Mouse (Mus musculus) liver, adult 2 months (tissue): Measurements from ENCODE around the gene Ppp1r15b. TPM values are rescaled to one million over a fixed set of nuclear protein-coding genes. Genes with fewer than 3 reads are reported as not detected.

Source experiments
- DNase-seq: peaks from one replicate; pipeline ENCODE4 v3.0.0-alpha.2; 2011; ENCODE audit warnings: low read depth, low spot score; ENCODE audit errors: extremely low read depth
- H3K27ac ChIP-seq: fragments of 200-500 bp; replicated peaks from 2 replicates; pipeline ENCODE4 v1.5.1; 2012; ENCODE audit warnings: low read depth, mild to moderate bottlenecking, control low read depth, inconsistent platforms, low read length; ENCODE audit not compliant: insufficient read depth
- H3K27me3 ChIP-seq: fragments of 200-500 bp; 2 replicates; pipeline ENCODE4 v1.6.1; 2012; ENCODE audit warnings: mild to moderate bottlenecking, moderate library complexity, low read length, inconsistent platforms; ENCODE audit not compliant: control insufficient read depth, insufficient read depth
- H3K36me3 ChIP-seq: fragments of 200-500 bp; 2 replicates; pipeline ENCODE4 v1.6.1; 2012; ENCODE audit warnings: low read length, inconsistent platforms; ENCODE audit not compliant: control insufficient read depth, insufficient read depth
- H3K4me1 ChIP-seq: fragments of 200-500 bp; 2 replicates; pipeline ENCODE4 v1.6.1; 2011; ENCODE audit warnings: low read length; ENCODE audit not compliant: control insufficient read depth, insufficient read depth
- H3K4me3 ChIP-seq: fragments of 200-500 bp; 2 replicates; pipeline ENCODE4 v1.5.1; 2011; ENCODE audit warnings: low read depth, mild to moderate bottlenecking, control low read depth, low read length, moderate library complexity; ENCODE audit not compliant: insufficient read depth
- H3K79me2 ChIP-seq: fragments of 200-500 bp; 2 replicates; pipeline ENCODE4 v1.6.1; 2012; ENCODE audit warnings: inconsistent platforms, mild to moderate bottlenecking, low read length, moderate library complexity; ENCODE audit not compliant: control insufficient read depth, insufficient read depth
- H3K9ac ChIP-seq: fragments of 200-500 bp; 2 replicates; pipeline ENCODE4 v1.6.1; 2012; ENCODE audit warnings: low read depth, mild to moderate bottlenecking, control low read depth, inconsistent platforms, low read length
- CTCF ChIP-seq: fragments of 200-500 bp; IDR thresholded peaks from 2 replicates; pipeline ENCODE4 v1.5.1; 2011; ENCODE audit warnings: low read depth, low read length, control low read depth
- POLR2A ChIP-seq: fragments of 200-500 bp; IDR thresholded peaks from 2 replicates; pipeline ENCODE4 v1.6.1; 2011; ENCODE audit warnings: low read length, control low read depth; ENCODE audit not compliant: insufficient read depth; ENCODE audit errors: extremely low read depth
- whole genome bisulfite sequencing: fragments of 180-500 bp; shearing (Covaris S2); methylation state at CpG from one replicate; pipeline ENCODE4 v1.1.7; 2018; 5-methylcytosine and 5-hydroxymethylcytosine counted together
- polyA plus RNA-seq: library from polyadenylated mRNA; depleted of rRNA; stranded (reverse); fragments of >200 nt; gene quantifications from 2 replicates; pipeline ENCODE4 v1.2.3, GENCODE M21; 2012
- total RNA-seq: library from RNA; depleted of rRNA; stranded (reverse); fragments of >200 nt; gene quantifications from 2 replicates; pipeline ENCODE4 v1.2.3, GENCODE M21; 2014

Gene Ppp1r15b
- total and polyA plus RNA-seq, 2 experiments, result 24.0 to 43.3 TPM

GRCm38 (mm10) chr1:133175150-133175549 lies 44.2 kb downstream of the Ppp1r15b start:
- H3K9ac ChIP-seq, result no peak overlapping the region
- no peaks in the 10 kb centered on the region for H3K36me3 ChIP-seq
- no peaks in the 10 kb centered on the region for H3K79me2 ChIP-seq
- no peak overlapping the region for H3K27ac ChIP-seq
- no peaks in the 10 kb centered on the region for H3K27me3 ChIP-seq
- H3K4me3 ChIP-seq, result no peak overlapping the region
- no peak for TF ChIP-seq POLR2A
- H3K4me1 ChIP-seq, result no peaks in the 10 kb centered on the region
- no peak for DNase-seq
- WGBS, result 78% methylated on average over 6 of the region's 6 CpGs

GRCm38 (mm10) chr1:133177480-133178172 lies 46.7 kb downstream of the Ppp1r15b start:
- peaks cover 6% of the 10 kb centered on the region; the same call in 1 of the 2 replicates for H3K4me1 ChIP-seq
- TF ChIP-seq CTCF, result peak; percentile 99
- TF ChIP-seq POLR2A, result no peak
- H3K4me3 ChIP-seq, result no peak overlapping the region
- H3K9ac ChIP-seq, result no peak overlapping the region
- 41% methylated on average over 8 of the region's 8 CpGs for WGBS
- H3K36me3 ChIP-seq, result no peaks in the 10 kb centered on the region
- H3K27ac ChIP-seq, result no peak overlapping the region
- 0 out of 2 replicates have a peak, but pooled peaks cover 2% of the 10 kb centered on the region for H3K79me2 ChIP-seq
- H3K27me3 ChIP-seq, result 0 out of 2 replicates have a peak, but pooled peaks cover 3% of the 10 kb centered on the region
- peak; percentile 33 for DNase-seq

- no peak for TF ChIP-seq CTCF
- Histone ChIP-seq H3K4me3 (no peak overlapping the region), H3K9ac (no peak overlapping the region), H3K27me3 (0 out of 2 replicates have a peak, but pooled peaks cover 3% of the 10 kb centered on the region), H3K79me2 (0 out of 2 replicates have a peak, but pooled peaks cover 2% of the 10 kb centered on the region), H3K27ac (no peak overlapping the region), H3K4me1 (peaks cover 6% of the 10 kb centered on the region; the same call in 1 of the 2 replicates), H3K36me3 (no peaks in the 10 kb centered on the region)
- 84% methylated on average over 11 of the region's 11 CpGs for WGBS
- DNase-seq, result no peak
These were observed 47.9 kb downstream of the Ppp1r15b start for GRCm38 (mm10) chr1:133178732-133179440.

GRCm38 (mm10) chr1:133181072-133182015 lies 50.4 kb downstream of the Ppp1r15b start:
- 0 out of 2 replicates have a peak, but pooled peaks cover 3% of the 10 kb centered on the region for H3K27me3 ChIP-seq
- H3K36me3 ChIP-seq, result no peaks in the 10 kb centered on the region
- 5% methylated on average over 31 of the region's 31 CpGs for WGBS
- TF ChIP-seq CTCF, result peak; percentile 91
- no peak for TF ChIP-seq POLR2A
- DNase-seq, result peak; percentile 33
- H3K27ac ChIP-seq, result no peak overlapping the region
- H3K4me1 ChIP-seq, result peaks cover 6% of the 10 kb centered on the region; the same call in 1 of the 2 replicates
- peak overlapping the region; percentile 15; the same call in 1 of the 2 replicates for H3K4me3 ChIP-seq
- H3K9ac ChIP-seq, result no peak overlapping the region
- H3K79me2 ChIP-seq, result 0 out of 2 replicates have a peak, but pooled peaks cover 2% of the 10 kb centered on the region

GRCm38 (mm10) chr1:133182016-133182705 lies 51.2 kb downstream of the Ppp1r15b start:
- WGBS, result 4% methylated on average over 25 of the region's 25 CpGs
- Histone ChIP-seq H3K27me3 (0 out of 2 replicates have a peak, but pooled peaks cover 3% of the 10 kb centered on the region), H3K27ac (no peak overlapping the region), H3K4me3 (peak overlapping the region; percentile 42; the same call in 1 of the 2 replicates), H3K4me1 (peaks cover 6% of the 10 kb centered on the region; the same call in 1 of the 2 replicates), H3K36me3 (no peaks in the 10 kb centered on the region), H3K9ac (0 out of 2 replicates have a peak overlapping the region, but pooled peaks have one; percentile 25), H3K79me2 (0 out of 2 replicates have a peak, but pooled peaks cover 2% of the 10 kb centered on the region)
- no peak for DNase-seq
- TF ChIP-seq CTCF (no peak), POLR2A (no peak)
